Mouse (Mus musculus): ENCODE data around the gene Gm13279. TPM values are rescaled to one million over a fixed set of nuclear protein-coding genes. Genes with fewer than 3 reads are reported as not detected.
"Not testable (repeated sequence)": the region's sequence is repeated elsewhere in the genome, so short reads cannot be mapped to it uniquely, and the experiment has no call there.

Gene Gm13279
- polyA plus RNA-seq, 1 experiment from 2014 or later, result not detected

DNA sequence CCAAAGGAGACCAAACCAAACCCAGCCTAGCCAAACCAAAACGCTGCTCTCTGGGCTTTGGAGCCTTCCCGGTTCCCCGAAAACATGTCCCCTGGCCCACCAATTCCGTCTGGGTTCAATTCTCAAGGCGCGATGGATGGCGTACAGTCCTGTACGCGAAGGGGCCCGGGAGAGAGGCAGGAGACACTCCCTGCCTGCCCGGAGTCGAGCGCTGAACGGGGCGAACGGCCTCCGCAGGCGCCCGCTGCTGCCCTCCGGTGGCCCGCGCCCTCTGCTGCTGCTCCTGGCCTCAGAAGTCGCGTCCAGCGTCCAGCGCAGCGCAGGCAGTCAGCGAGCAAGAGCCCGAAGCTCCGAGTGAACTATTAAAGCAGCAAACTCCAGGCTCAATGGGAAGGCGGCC is 14.9 kb upstream of the Gm13279 start:
- peak; percentile 26; the same call in 1 of the 2 replicates for TF ChIP-seq CTCF (IDR thresholded peaks at IDR 0.05)
- H3K9me3 ChIP-seq (ENCODE audit: low read length); DNase-seq (ENCODE audit: low spot score); H3K27me3 ChIP-seq (replicated peaks; ENCODE audit: insufficient read depth, low read length); H3K4me3 ChIP-seq (ENCODE audit: low read depth, low read length); H3K36me3 ChIP-seq (ENCODE audit: insufficient read depth, low read length); ATAC-seq; H3K9ac ChIP-seq (replicated peaks; ENCODE audit: low read depth); H3K4me1 ChIP-seq (ENCODE audit: insufficient read depth, low read depth, low read length); H3K27ac ChIP-seq (ENCODE audit: low read length): not testable (repeated sequence)
- WGBS, result 2% methylated on average over 10 of the region's 31 CpGs
- 0 out of 2 replicates have a peak overlapping the region, but pooled peaks have one; percentile 28 for H3K4me2 ChIP-seq (replicated peaks; ENCODE audit: low read depth, low read length)

DNA sequence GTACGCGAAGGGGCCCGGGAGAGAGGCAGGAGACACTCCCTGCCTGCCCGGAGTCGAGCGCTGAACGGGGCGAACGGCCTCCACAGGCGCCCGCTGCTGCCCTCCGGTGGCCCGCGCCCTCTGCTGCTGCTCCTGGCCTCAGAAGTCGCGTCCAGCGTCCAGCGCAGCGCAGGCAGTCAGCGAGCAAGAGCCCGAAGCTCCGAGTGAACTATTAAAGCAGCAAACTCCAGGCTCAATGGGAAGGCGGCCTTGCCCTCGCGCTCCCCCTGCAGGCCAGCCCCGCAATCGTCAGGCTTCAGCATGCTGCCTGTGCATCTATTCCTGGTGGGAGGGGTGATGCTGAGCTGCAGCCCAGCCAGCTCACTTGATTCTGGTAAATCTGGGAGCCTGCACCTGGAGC is 11.8 kb upstream of the Gm13279 start, which contains the start of gene Gm13276:
Gm13276 (plus strand) TSS at position 301 of the 400 bp plus-strand sequence.
- not testable (repeated sequence) for H3K27ac ChIP-seq (ENCODE audit: low read length)
- WGBS, result no CpG with 5 or more reads among the region's 27 CpGs

DNA sequence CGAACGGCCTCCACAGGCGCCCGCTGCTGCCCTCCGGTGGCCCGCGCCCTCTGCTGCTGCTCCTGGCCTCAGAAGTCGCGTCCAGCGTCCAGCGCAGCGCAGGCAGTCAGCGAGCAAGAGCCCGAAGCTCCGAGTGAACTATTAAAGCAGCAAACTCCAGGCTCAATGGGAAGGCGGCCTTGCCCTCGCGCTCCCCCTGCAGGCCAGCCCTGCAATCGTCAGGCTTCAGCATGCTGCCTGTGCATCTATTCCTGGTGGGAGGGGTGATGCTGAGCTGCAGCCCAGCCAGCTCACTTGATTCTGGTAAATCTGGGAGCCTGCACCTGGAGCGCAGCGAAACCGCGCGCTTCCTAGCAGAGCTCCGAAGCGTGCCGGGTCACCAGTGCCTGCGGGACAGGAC is 8.8 kb upstream of the Gm13279 start, which contains the start of gene Gm13277:
Gm13277 (plus strand) TSS at position 231 of the 400 bp plus-strand sequence.
- not testable (repeated sequence) for DNase-seq (ENCODE audit: low spot score); ATAC-seq; H3K36me3 ChIP-seq (ENCODE audit: insufficient read depth, low read length)

More for the DNA sequence above, 11.8 kb upstream of the Gm13279 start, which contains the start of gene Gm13276:
- H3K4me1 ChIP-seq (ENCODE audit: insufficient read depth, low read depth, low read length); H3K4me2 ChIP-seq (replicated peaks; ENCODE audit: low read depth, low read length); H3K4me3 ChIP-seq (ENCODE audit: low read depth, low read length); H3K27me3 ChIP-seq (replicated peaks; ENCODE audit: insufficient read depth, low read length); ATAC-seq; DNase-seq (ENCODE audit: low spot score); H3K9me3 ChIP-seq (ENCODE audit: low read length); H3K9ac ChIP-seq (replicated peaks; ENCODE audit: low read depth); H3K36me3 ChIP-seq (ENCODE audit: insufficient read depth, low read length): not testable (repeated sequence)

DNA sequence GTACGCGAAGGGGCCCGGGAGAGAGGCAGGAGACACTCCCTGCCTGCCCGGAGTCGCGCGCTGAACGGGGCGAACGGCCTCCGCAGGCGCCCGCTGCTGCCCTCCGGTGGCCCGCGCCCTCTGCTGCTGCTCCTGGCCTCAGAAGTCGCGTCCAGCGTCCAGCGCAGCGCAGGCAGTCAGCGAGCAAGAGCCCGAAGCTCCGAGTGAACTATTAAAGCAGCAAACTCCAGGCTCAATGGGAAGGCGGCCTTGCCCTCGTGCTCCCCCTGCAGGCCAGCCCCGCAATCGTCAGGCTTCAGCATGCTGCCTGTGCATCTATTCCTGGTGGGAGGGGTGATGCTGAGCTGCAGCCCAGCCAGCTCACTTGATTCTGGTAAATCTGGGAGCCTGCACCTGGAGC is 5.9 kb upstream of the Gm13279 start, which contains the start of gene Gm13278:
Gm13278 (plus strand) TSS at position 301 of the 400 bp plus-strand sequence.
- not testable (repeated sequence) for DNase-seq (ENCODE audit: low spot score); H3K27ac ChIP-seq (ENCODE audit: low read length); H3K27me3 ChIP-seq (replicated peaks; ENCODE audit: insufficient read depth, low read length); H3K9ac ChIP-seq (replicated peaks; ENCODE audit: low read depth); H3K4me3 ChIP-seq (ENCODE audit: low read depth, low read length); H3K36me3 ChIP-seq (ENCODE audit: insufficient read depth, low read length); H3K4me2 ChIP-seq (replicated peaks; ENCODE audit: low read depth, low read length); H3K9me3 ChIP-seq (ENCODE audit: low read length); H3K4me1 ChIP-seq (ENCODE audit: insufficient read depth, low read depth, low read length); ATAC-seq
- no CpG with 5 or more reads among the region's 28 CpGs for WGBS

More for the DNA sequence above, 8.8 kb upstream of the Gm13279 start, which contains the start of gene Gm13277:
- no CpG with 5 or more reads among the region's 28 CpGs for WGBS
- not testable (repeated sequence) for H3K4me3 ChIP-seq (ENCODE audit: low read depth, low read length); H3K4me2 ChIP-seq (replicated peaks; ENCODE audit: low read depth, low read length); H3K27me3 ChIP-seq (replicated peaks; ENCODE audit: insufficient read depth, low read length); H3K9me3 ChIP-seq (ENCODE audit: low read length); H3K4me1 ChIP-seq (ENCODE audit: insufficient read depth, low read depth, low read length); H3K9ac ChIP-seq (replicated peaks; ENCODE audit: low read depth); H3K27ac ChIP-seq (ENCODE audit: low read length)
- TF ChIP-seq CTCF (IDR thresholded peaks at IDR 0.05), result peak; percentile 60

DNA sequence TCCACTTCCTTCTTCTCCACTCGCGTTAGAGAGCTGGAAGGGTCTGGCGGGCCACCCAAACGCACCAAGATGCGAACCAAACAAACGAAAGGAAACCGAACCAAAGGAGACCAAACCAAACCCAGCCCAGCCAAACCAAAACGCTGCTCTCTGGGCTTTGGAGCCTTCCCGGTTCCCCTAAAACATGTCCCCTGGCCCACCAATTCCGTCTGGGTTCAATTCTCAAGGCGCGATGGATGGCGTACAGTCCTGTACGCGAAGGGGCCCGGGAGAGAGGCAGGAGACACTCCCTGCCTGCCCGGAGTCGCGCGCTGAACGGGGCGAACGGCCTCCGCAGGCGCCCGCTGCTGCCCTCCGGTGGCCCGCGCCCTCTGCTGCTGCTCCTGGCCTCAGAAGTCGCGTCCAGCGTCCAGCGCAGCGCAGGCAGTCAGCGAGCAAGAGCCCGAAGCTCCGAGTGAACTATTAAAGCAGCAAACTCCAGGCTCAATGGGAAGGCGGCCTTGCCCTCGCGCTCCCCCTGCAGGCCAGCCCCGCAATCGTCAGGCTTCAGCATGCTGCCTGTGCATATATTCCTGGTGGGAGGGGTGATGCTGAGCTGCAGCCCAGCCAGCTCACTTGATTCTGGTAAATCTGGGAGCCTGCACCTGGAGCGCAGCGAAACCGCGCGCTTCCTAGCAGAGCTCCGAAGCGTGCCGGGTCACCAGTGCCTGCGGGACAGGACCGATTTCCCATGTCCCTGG is 3.1 kb upstream of the Gm13279 start, which contains the start of gene Gm13275:
Gm13275 (plus strand) TSS at position 552 of the 740 bp plus-strand sequence.
- H3K4me1 ChIP-seq (ENCODE audit: insufficient read depth, low read depth, low read length); H3K36me3 ChIP-seq (ENCODE audit: insufficient read depth, low read length); H3K4me3 ChIP-seq (ENCODE audit: low read depth, low read length); DNase-seq (ENCODE audit: low spot score); H3K27ac ChIP-seq (ENCODE audit: low read length); H3K4me2 ChIP-seq (replicated peaks; ENCODE audit: low read depth, low read length); ATAC-seq; H3K9me3 ChIP-seq (ENCODE audit: low read length); H3K27me3 ChIP-seq (replicated peaks; ENCODE audit: insufficient read depth, low read length); H3K9ac ChIP-seq (replicated peaks; ENCODE audit: low read depth): not testable (repeated sequence)
- TF ChIP-seq CTCF (IDR thresholded peaks at IDR 0.05), result peak; percentile 49
- WGBS, result 0% methylated on average over 6 of the region's 52 CpGs

DNA sequence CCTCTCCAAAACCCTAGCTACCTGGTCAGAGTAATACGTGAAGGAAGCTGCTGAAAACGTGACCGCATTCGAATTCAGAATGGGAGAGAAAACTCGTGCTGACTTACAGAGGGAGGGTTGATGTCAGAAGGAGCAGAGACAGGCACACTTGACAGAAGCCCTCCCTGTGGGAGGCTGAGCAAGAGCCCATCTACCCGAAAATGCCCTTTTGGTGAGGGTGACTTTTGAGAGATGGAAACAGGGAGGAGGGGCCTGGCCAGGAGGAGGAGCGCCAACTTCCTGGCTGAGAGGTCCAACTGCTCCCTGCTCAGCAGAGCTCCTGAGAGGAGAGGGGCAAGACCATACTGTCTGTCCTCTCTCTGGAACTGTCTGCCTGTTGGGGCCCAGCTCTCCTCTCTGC is 2.2 kb downstream of the Gm13279 start, which contains the start of gene Gm13285:
Gm13285 (plus strand) TSS at position 301 of the 400 bp plus-strand sequence.
- not testable (repeated sequence) for ATAC-seq; H3K4me1 ChIP-seq (ENCODE audit: insufficient read depth, low read depth, low read length); H3K4me3 ChIP-seq (ENCODE audit: low read depth, low read length); H3K4me2 ChIP-seq (replicated peaks; ENCODE audit: low read depth, low read length); H3K9me3 ChIP-seq (ENCODE audit: low read length); H3K27ac ChIP-seq (ENCODE audit: low read length); H3K9ac ChIP-seq (replicated peaks; ENCODE audit: low read depth); H3K36me3 ChIP-seq (ENCODE audit: insufficient read depth, low read length); DNase-seq (ENCODE audit: low spot score); H3K27me3 ChIP-seq (replicated peaks; ENCODE audit: insufficient read depth, low read length)
- 14% methylated on average over 1 of the region's 7 CpGs for WGBS

DNA sequence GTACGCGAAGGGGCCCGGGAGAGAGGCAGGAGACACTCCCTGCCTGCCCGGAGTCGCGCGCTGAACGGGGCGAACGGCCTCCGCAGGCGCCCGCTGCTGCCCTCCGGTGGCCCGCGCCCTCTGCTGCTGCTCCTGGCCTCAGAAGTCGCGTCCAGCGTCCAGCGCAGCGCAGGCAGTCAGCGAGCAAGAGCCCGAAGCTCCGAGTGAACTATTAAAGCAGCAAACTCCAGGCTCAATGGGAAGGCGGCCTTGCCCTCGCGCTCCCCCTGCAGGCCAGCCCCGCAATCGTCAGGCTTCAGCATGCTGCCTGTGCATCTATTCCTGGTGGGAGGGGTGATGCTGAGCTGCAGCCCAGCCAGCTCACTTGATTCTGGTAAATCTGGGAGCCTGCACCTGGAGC is 5.8 kb downstream of the Gm13279 start, which contains the start of gene Gm13287:
Gm13287 (plus strand) TSS at position 301 of the 400 bp plus-strand sequence.
- not testable (repeated sequence) for H3K4me2 ChIP-seq (replicated peaks; ENCODE audit: low read depth, low read length)

DNA sequence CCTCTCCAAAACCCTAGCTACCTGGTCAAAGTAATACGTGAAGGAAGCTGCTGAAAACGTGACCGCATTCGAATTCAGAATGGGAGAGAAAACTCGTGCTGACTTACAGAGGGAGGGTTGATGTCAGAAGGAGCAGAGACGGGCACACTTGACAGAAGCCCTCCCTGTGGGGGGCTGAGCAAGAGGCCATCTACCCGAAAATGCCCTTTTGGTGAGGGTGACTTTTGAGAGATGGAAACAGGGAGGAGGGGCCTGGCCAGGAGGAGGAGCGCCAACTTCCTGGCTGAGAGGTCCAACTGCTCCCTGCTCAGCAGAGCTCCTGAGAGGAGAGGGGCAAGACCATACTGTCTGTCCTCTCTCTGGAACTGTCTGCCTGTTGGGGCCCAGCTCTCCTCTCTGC is 8.0 kb downstream of the Gm13279 start, which contains the start of gene Gm13288:
Gm13288 (plus strand) TSS at position 301 of the 400 bp plus-strand sequence.
- H3K4me2 ChIP-seq (replicated peaks; ENCODE audit: low read depth, low read length), result not testable (repeated sequence)
- no CpG with 5 or more reads among the region's 8 CpGs for WGBS

More for the DNA sequence above, 5.8 kb downstream of the Gm13279 start, which contains the start of gene Gm13287:
- H3K9ac ChIP-seq (replicated peaks; ENCODE audit: low read depth); DNase-seq (ENCODE audit: low spot score); ATAC-seq; H3K36me3 ChIP-seq (ENCODE audit: insufficient read depth, low read length); H3K9me3 ChIP-seq (ENCODE audit: low read length); H3K4me1 ChIP-seq (ENCODE audit: insufficient read depth, low read depth, low read length); H3K4me3 ChIP-seq (ENCODE audit: low read depth, low read length); H3K27ac ChIP-seq (ENCODE audit: low read length); H3K27me3 ChIP-seq (replicated peaks; ENCODE audit: insufficient read depth, low read length): not testable (repeated sequence)
- no CpG with 5 or more reads among the region's 29 CpGs for WGBS

More for the DNA sequence above, 8.0 kb downstream of the Gm13279 start, which contains the start of gene Gm13288:
- not testable (repeated sequence) for H3K9me3 ChIP-seq (ENCODE audit: low read length); H3K27me3 ChIP-seq (replicated peaks; ENCODE audit: insufficient read depth, low read length); ATAC-seq; DNase-seq (ENCODE audit: low spot score); H3K9ac ChIP-seq (replicated peaks; ENCODE audit: low read depth); H3K4me3 ChIP-seq (ENCODE audit: low read depth, low read length); H3K27ac ChIP-seq (ENCODE audit: low read length); H3K36me3 ChIP-seq (ENCODE audit: insufficient read depth, low read length); H3K4me1 ChIP-seq (ENCODE audit: insufficient read depth, low read depth, low read length)

All from lung, postnatal 0 days (tissue).